Mouse (Mus musculus) spleen, postnatal 10 days (tissue): ENCODE data around the gene Cgas.
A peak's percentile ranks its signal among the peaks of the same experiment; 100 is the strongest.

Experiments used
- DNase-seq, 2 experiments: peaks; one replicate each; pipeline ENCODE4 v3.0.0; 2021 to 2022; ENCODE audit warnings: low spot score in 2 of 2

Gene Cgas

DNA sequence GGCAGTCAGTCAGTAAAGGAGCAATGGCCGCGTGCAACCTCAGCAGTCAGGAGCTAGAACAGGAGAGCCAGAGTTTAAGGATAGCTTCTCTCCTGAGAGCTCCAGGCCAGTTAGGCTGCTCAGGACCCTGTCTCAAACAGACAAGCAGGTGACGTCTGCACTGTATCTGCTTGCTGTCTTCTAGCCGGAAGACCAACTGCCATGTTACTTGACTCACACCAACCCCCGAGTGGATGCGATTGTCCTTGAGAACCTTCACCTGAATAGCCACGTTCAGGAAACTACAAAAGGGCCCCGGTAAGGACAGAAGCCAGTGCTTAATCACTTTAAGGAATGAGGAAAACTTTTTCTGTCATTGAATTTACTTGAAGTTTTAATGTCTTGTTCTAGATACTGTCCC lies 14.0 kb upstream of the Cgas start:
- no peak for DNase-seq

DNA sequence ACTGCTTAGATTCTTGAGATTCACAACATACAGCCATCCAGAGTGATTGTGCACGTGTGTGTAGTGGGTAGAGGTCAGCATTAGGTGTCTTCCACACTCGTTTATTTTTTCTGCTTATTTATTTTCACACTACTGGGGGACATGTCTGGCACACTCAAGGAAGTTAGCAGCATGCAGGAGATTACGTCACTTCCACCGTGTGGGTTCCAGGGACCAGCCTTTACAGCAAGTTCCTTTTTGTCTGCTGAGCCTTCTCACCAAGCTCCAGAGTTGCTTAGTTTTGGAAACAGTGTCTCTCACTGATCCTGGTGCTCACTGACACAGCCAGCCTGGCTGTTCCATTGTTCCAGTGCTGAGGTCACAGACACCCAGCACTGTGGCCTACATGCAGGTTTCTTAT lies 8.3 kb upstream of the Cgas start:
- peak in 1 of 2 experiments; percentile 55 for DNase-seq

DNA sequence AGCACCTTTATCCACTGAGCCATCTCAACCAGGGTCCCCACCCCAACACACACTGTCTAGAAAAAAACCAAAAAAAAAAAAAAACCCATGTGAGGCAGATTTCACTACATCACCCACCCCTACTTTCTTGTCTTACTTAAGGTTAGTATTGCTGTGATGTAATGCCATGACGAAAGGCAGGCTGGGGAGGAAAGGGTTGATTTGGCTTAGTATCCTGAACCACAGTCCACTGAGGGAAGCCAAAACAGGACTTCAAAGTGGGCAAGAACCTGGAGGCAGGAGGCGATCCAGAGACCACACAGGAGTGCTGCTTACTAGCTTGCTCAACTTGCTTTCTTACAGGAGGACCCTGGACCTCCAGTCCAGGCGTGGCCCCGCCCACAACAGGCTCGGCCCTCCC lies 7.4 kb upstream of the Cgas start:
- no peak for DNase-seq

DNA sequence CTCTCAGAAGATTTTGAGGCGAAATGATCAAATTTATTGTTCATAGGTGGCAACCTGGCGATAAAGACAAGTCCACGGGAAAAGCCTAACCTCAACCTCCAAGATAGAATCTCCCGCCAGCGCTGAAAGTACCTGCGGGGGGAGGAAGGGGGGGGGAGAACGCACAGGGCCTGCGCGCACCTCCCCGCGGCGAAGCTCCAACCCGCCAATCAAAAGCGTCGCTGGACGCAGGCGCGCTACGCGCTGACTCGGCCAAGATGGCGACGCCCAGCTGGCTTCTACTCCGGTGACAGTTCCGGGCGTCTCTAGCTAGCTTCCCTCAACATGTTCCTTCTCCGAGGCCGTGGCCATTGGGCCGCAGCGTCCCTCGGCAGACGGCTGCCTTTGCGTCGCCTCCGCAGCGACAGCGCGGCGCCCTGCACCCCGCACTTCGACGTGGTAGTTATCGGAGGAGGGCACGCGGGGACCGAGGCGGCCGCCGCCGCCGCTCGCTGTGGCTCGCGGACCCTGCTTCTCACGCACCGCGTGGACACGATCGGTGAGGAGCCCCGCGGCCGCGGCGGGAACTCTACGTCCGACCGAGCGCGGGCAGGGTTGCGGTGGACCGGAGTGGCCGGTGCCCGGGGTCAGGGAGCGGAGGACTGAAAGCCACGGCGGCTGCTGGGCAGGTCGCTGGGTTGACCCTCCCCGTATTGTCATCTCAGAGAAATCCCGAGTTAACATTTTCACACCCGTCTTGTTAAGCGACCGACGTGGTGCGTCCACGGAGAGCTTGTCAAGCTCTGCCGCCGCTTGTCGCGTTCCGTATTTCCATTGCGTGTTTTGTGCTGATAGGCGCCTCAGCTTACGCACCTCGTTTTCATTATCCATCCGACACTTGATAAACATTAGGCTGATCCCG lies 5.2 kb upstream of the Cgas start, which contains the start of the genes Mto1 and Gm17324:
Gene Mto1, plus strand, starts transcription at position 236 of the 901 bp plus-strand sequence.
Gene Gm17324, minus strand, starts transcription at position 814 of the 901 bp plus-strand sequence.
- DNase-seq = peak; percentile 91 to 92

DNA sequence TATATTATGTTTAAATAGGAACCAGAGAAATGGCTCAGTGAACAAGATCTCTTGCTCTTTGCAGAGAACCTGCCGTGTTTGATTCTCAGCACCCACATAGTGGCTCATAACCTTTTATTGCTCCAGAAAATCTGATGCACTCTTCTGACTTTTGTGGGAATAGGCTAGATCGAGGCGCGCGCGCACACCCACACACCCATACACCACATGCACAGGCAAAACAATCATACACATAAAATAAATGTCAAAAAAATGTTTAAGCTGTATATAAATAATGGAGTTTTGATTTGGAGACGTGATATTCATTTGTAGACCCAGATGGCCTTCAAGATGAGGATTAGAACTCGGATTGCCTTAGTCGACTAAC lies 4.6 kb upstream of the Cgas start:
- no peak for DNase-seq

DNA sequence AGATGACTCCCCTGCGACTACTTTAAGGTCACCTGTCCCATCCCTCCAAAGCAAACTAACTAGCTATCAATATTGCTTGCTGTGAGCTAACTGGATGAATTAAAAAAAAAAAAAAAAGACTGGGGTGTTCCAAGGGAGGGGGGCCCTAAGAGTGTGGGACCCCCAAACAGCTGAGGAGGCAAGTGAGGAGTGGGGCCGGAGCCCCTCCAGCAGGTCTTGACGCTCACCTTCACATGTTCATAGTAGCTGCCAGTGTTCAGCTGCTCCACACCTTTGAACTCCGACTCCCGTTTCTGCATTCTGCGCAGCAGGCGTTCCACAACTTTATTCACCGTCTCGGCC lies 829 bp downstream of the Cgas start:
- DNase-seq = no peak

DNA sequence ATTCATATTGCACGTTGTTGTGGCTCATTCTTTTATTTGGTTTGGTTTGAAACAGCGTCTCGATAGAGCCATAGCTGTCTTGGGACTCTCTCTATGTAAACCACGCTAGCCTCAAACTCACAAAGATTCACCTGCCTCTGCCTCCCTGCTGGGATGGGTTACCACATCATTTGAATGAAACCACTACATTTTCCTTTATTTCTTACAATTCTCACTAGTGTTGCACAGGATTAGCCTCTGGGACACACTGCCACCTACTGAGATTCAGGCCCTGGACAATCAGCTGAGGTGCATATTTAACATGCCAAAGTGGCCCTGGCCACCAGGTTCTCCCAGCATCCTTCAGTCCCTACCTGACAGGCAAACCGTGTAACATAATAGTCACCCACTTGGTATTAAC lies 3.6 kb downstream of the Cgas start:
- no peak for DNase-seq

DNA sequence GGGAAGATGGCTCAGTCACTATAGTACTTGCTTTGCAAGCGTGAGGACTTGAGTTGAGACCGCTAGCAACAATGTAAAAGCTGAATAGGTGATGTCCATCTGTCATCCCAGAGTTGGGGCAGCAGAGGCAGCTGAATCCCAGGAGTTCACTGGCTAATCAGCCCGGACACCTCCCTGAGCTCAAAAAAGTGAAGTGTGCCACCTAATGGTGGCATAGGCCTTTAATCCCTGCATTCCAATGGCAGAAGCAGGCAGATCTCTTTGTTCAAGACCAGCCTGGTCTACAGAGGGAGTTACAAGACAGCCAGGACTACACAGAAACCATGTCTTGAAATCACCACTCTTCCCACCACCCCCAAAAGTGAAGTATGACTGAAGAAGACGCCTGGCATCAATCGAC lies 10.6 kb downstream of the Cgas start:
- no peak for DNase-seq

DNA sequence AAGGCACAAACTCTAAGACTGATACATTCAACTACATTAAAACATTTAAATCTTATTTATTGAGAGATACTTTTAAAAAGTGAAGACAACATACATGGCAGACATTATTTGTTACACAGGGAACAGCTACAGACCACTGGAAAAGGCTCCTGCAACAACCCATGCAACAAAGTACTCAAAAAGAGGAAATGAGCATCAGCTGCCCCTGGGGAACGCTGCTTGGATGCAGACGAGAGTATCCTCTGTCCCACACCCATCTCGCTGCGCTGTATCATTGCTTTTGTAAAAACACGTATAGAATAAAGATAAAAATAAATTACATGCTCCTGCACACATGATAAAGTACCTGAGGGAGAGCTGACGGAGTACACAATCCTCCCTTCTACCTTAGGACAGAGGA lies 12.6 kb downstream of the Cgas start:
- DNase-seq = peak in 1 of 2 experiments; percentile 72

DNA sequence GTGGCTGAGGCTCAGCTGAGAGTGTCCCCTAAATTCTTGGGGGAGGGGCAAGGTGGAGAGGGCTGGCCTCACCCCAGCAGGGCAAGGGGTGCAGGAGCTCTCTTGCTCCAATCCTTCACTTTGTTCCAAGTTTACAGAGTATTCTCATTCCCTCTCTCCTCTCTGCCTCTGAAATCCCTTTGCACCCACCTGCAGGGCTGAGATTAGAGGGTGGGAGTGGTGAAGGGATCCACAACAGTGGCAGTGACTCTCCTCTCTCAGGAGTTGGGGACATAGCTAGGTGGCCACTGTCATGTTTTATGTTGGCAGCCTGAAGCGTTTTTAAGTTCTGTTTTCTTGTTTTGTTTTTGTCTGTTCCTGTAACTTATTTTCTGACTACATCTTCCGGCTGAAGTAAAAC lies 13.5 kb downstream of the Cgas start:
- no peak for DNase-seq

DNA sequence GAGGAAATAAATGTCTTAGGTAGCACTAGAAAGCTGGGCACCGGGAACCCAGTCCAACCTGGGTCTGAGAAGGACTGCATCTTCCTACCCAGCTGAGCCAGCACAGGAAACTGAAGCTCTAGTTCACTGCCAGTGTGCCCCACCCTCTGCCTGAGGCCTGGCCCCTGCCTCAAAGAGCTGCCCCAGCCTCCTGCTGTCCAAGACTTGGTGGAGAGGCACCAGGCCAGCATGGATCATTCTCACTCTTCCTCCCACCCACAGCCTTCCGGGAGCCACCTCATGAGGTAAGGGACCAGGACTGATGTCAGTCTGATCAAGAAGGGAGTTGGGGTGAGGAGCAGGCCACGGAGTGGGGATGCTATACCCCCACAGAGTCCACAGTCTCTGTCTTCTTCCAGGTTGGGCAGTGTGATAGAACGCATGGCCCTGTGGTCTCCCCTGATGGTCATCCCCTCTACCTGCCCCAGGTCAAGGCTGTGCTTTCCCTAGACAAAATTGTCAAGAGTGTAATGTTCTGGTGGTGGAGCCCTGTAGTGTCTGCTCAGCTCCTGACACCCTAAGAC lies 14.1 kb downstream of the Cgas start:
- peak in 1 of 2 experiments; percentile 18 for DNase-seq

DNA sequence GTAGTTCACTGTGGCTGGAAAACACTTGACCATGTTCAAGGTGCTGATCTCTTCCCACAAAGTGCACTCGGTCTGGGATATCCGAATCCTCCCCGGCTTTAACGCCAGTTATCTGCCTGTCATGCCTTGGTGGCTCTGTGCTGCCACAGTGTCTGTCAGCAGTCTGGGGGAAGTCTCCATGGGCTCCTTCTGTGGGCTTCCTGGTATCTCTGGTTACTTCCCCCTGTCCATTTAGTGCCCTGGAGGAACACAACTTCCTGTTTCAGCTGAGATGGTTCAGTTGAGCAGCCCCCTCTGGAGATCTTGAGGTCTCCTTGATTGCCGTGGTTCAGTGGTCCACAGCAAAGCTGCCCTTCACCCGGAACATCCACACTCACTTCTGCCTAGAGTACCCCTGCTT lies 14.9 kb downstream of the Cgas start:
- DNase-seq = peak in 1 of 2 experiments; percentile 23

DNA sequence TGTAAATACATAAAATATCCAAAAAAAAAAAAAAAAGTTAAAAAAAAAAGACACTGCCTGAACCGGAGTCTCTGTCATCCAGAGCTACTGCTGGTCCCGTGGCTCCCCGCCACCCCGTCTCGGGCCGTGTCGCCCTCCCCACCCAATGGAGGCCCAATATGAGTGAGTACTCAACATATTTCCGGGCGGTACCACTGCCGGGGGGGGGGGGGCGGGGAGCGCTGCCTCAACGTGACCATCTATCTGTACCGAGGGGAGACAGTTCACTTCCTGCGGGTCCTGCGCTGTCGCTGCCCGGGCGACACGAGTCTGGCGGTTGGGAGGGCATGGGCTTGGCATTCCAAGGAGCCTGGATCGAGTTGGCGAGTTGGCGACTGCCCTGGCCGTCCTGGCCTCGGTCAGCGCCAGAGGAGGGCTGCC lies 15.7 kb downstream of the Cgas start:
- no peak for DNase-seq

DNA sequence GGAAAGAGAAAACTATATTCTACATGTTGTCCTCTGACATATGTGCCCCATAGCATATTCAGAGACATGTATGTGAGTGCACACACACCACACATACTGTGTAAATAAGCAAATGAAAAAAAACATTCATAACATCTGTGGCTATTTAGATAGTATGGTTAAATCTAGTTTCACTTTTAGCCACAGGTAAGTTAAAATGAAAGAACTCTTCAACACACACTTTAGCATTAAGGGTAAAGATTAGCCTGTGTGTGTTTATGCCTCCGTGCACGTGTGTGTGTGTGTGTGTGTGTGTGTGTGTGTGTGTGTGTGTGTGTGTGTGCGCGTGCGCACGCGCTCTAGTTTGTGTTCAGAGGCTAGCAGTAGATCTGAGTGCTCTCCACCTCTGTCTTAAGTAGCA lies 41.4 kb downstream of the Cgas start:
- DNase-seq = no peak

DNA sequence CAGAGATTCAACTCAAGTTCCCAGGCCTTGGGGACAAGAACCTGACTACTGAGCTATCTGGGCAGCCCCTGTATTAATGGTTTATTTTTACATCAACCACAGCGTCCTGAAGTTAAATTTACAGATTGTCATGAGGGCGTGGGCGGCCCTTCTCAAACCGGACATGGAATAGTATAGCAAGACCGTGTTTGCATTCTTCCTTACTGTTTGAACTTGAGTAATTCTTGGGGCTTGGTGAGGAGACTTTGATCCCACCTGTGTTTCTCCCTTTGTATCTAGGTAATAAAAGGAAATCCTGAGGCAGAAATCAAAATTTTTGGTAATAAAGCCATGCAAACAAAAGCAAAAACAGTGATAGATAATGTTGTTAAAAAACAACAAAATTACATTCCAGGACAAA lies 42.5 kb downstream of the Cgas start:
- DNase-seq = no peak

DNA sequence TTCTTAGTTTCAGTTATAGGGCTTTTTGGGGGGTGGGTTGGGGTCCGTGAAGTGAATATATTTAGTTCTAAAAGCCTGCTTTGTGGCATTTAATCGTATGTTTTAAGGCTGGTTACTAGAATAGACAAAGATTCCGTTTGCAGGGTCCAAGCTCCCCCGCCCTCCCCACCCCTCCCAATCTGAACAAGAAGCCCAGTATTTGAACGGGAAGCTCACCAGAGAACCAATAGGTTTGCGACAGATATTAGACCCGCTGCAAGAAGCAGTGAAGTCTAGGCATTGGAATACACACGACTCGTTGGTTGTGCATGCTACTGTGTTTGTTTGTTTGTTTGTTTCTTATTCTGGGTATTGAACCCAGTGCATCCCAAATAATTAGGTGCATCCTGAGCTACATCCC lies 46.5 kb downstream of the Cgas start:
- DNase-seq = no peak

DNA sequence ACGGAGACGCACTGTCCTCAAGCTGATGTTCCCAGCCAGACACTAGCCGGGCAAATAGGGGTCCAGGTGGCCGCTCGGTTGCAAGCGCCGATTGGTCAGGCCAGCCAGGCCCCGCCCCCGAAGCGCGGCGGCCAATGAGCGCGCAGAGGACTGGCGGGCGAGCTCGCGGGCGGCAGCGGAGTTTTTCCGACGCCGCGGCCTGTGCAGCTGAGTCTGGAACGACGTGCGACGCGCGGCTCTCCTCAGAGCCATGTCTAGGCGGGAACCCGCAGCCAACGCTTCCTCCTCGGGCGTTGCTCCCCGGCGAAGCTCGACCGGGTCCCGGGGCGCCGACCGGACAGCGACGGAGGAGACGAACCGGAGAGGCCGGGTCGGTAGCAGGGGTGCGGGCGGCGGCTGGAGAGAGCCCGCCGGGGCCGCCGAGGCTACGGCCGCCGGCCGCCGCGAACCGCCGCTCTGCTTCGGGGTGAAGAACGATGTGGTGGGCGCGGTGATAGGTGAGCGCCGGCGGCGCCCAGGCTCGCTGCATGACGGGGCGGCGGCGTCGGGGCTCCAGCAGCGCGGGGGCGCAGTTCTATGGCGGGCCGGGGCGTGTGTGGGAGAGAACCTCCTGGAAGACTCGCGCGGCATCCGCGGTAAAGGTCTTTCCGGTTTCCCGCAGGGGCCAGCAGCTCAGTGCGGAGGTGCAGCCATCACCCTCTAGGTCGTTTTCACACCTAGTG lies 47.2 kb downstream of the Cgas start, which contains the start of gene Ddx43:
Gene Ddx43, plus strand, starts transcription at position 148 of the 722 bp plus-strand sequence.
- peak in 1 of 2 experiments; percentile 30 for DNase-seq

DNA sequence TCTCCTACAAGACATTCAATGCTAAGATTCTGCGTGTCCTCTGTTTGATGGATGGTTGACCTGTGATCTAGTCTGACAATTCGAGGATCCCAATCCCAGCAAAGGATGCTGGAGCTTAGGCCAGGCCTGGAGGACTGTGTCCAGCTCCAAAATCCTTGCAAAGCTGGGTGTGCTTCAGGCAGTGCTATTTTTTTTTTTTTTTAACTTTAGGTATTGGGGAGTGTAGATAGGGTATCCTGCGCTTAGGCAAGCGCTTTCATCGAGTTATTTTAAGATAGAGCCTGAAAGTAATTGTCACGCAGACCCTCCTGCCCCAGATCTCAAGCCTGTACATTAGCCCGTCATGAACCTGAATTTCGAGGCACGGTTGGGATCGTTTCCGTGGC lies 47.8 kb downstream of the Cgas start:
- no peak for DNase-seq

DNA sequence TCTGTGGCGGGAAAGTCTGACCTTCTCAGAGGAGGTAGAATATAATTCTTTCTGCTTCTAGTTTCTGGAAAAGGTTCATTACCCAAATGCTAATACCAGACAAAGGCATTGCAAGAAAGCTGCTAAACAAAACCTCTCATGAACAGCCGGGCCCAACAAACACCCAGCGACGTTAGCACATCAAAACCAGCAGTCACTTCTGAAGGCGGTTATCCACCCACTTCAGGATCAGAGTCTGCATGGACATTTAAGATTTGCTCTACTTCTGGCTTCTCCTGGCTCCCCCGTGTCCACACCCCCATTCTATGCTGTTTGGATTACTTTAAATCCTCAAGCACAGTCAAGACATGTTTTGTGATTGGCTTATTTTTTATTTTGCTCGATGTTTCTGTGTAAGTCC lies 48.4 kb downstream of the Cgas start:
- DNase-seq = no peak

DNA sequence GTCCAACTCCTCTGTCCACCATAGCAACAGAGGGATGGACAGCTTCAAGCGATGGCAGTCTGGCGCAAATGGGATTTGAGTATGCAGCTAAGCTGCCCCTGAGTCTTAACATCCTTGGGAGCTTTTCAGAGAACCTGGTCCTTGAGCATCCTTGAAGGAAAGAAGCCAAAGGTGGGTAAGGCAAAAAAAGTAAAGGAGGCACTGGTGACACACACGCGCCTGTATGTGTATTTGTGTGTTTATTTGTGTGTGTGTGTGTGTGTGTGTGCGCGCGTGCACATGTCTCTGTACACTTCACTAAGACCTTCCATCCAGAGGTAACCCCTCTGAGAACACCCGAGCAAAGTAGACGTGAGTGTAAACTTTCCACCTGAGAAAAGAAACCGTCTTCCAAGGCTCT lies 49.3 kb downstream of the Cgas start:
- DNase-seq = no peak

DNA sequence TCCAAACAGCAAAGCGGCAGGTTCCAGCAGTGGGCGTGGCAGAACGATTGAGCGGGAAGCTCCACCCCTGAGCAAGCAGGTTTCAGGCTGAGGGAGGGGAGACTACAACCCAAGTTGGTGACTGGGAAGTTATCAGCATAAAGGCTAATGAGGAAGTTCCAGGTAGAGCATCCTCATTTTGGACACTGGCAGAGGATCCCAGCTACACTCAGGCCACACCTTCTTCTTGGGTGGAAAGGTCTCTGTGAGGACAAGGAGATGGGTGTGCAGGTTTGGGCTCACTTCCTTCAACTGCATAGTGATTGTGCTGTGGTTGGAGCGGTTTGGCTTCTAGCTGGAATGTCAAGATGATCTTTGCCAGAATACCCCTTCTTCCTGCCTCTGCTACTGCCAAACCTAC lies 53.1 kb downstream of the Cgas start:
- no peak for DNase-seq

DNA sequence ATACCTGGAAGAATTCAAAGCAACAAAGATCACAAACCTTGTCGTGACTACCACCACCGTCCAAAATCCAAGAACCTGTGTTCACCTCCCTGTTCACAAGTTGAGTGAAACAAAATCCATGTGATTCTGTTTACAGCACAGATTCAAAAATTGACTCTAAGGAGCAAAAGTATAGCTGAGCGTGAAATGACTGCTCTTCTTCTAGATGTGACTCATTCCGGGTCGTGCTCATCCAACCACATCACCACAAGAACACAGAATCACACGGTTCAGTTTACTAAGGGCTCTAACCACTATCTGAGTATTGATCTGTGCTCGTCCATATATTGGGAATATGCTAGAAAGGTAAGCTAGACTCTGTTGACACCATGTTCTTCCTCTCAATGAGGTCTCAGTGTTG lies 56.1 kb downstream of the Cgas start:
- DNase-seq = no peak

DNA sequence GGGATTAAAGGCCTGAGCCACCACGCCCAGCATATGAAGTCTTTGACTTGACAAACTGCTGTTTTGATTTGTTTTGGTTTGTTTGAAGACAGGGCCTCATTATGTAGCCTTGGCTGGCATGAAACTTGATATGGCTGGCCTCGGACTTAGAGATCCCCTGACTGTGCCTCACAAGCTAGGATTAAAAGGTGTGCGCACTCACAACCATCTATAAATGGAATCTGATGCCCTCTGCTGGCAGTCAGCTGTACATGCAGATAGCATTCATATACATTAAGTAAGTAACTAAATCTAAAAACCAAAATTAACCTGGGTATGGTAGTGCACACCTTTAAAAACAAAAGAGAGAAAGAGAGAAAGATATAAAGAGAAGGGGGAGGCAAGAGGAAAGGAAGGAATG lies 57.1 kb downstream of the Cgas start:
- peak in 1 of 2 experiments; percentile 14 for DNase-seq
